Mouse (Mus musculus): ENCODE measurements around the gene Psme2b.
"Not testable (repeated sequence)": the region's sequence is repeated elsewhere in the genome, so short reads cannot be mapped to it uniquely, and the experiment has no call there.

GRCm38 (mm10) chr11:48982848-48983247 is 36.9 kb upstream of the Psme2b start:
- TF ChIP-seq CTCF (conservative IDR thresholded peaks at IDR 0.05; ENCODE audit: insufficient read depth, insufficient read length, low read depth, low read length); POLR2A (IDR thresholded peaks at IDR 0.05; ENCODE audit: low read depth, low read length): not testable (repeated sequence)

All from kidney, adult 2 months (tissue).